Mouse (Mus musculus) spleen, adult 2 months (tissue): Measurements from ENCODE around the gene Hoxb13.

ENCODE experiments used
- CTCF ChIP-seq: fragments of 200-500 bp; IDR thresholded peaks from 2 replicates; pipeline ENCODE4 v1.5.1; 2011; ENCODE audit warnings: mild to moderate bottlenecking, inconsistent platforms; ENCODE audit not compliant: insufficient read depth, insufficient read length, insufficient replicate concordance; ENCODE audit errors: extremely low read depth
- POLR2A ChIP-seq: fragments of 200-500 bp; IDR thresholded peaks from 2 replicates; pipeline ENCODE4 v1.6.1; 2011; ENCODE audit warnings: low read depth, low read length, inconsistent platforms

DNA sequence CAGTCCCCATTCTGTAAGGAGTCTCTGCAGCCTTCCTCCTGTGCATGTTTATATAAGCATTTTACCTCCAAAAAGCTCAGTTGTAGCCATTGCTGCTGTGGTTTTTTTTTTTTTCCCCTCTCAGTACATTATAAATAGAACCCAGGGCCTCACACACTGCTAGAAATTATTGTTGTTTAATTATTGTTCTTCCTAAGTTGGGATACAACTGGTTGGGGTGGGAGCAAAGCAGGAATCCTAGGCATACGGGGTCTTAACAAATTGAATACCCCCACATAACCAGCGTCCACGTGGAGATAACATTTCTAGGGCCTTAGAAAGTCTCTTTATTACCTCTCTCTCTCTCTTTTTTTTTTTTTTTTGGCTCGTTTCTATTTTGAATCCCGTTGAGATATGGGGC is 3.0 kb upstream of the Hoxb13 start:
- TF ChIP-seq POLR2A (no peak), CTCF (no peak)
